ENCODE assay signal across 12 mouse cellular contexts in genomic region chr8:47493106-47493505, GRCm38 (mm10). TPM values are rescaled to one million over a fixed set of nuclear protein-coding genes. Genes with fewer than 3 reads are reported as not detected.
"Had no signal": no experiment of that assay in that cellular context is flagged by ENCODE, and none has a peak within 500 bp of the region (broad histone marks: within the 10 kb centered on the region; RNA-seq: fewer than 3 reads in every experiment).

No protein-coding gene starts in this region.

- H3K9ac ChIP-seq: kidney, embryonic 15.5 days; liver, embryonic 13.5 days; lung, embryonic 15.5 days had no signal

- H3K4me1 ChIP-seq: lung, embryonic 15.5 days had no signal

- DNase-seq: kidney, adult 8-10 months; kidney, postnatal 10 days; kidney, postnatal 36 days; layer of hippocampus, postnatal 36 days; liver, embryonic 13.5 days; midbrain, embryonic 14.5 days; thymus, adult 18-20 months; thymus, postnatal 36 days had no signal

- H3K27me3 ChIP-seq: kidney, embryonic 15.5 days; liver, embryonic 13.5 days; lung, embryonic 15.5 days had no signal

- H3K4me3 ChIP-seq: kidney, embryonic 15.5 days; left cerebral cortex, adult 2 months; liver, embryonic 13.5 days; lung, embryonic 15.5 days had no signal

- H3K27ac ChIP-seq: kidney, embryonic 15.5 days; left cerebral cortex, adult 2 months; liver, embryonic 13.5 days; lung, embryonic 15.5 days had no signal

RNA-seq across cellular contexts. Expression of gene Stox2, which starts 46.9 kb away (rescaled TPM):
- total RNA-seq: megakaryocyte-erythroid progenitor cell, adult 5-6 weeks had no signal
